Mouse (Mus musculus) intestine, embryonic 15.5 days (tissue): ENCODE results near the gene Lrrfip1. TPM values are rescaled to one million over a fixed set of nuclear protein-coding genes. Genes with fewer than 3 reads are reported as not detected.

ENCODE experiments used
- ATAC-seq: fragments of 200-750 bp; cut with Nextera tagmentation; 2 replicates; pipeline ENCODE4 v1.8.0; 2017; ENCODE audit warnings: moderate TSS enrichment, moderate library complexity
- H3K27ac ChIP-seq: fragments of 300-500 bp; sonication (generic); 2 replicates; pipeline ENCODE4 v1.5.1; 2015; ENCODE audit warnings: mild to moderate bottlenecking, inconsistent platforms
- H3K27me3 ChIP-seq: fragments of 300-500 bp; sonication (generic); replicated peaks from 2 replicates; pipeline ENCODE4 v1.6.1; 2015; ENCODE audit warnings: inconsistent platforms
- H3K36me3 ChIP-seq: fragments of 300-500 bp; sonication (generic); 2 replicates; pipeline ENCODE4 v1.6.1; 2015; ENCODE audit warnings: inconsistent platforms
- H3K4me1 ChIP-seq: fragments of 300-500 bp; sonication (generic); replicated peaks from 2 replicates; pipeline ENCODE4 v1.6.1; 2015; ENCODE audit warnings: inconsistent platforms
- H3K4me2 ChIP-seq: fragments of 300-500 bp; sonication (generic); replicated peaks from 2 replicates; pipeline ENCODE4 v1.6.1; 2015; ENCODE audit warnings: mild to moderate bottlenecking, inconsistent platforms
- H3K4me3 ChIP-seq: fragments of 300-500 bp; sonication (generic); replicated peaks from 2 replicates; pipeline ENCODE4 v1.5.1; 2015; ENCODE audit warnings: inconsistent platforms
- H3K9ac ChIP-seq: fragments of 300-500 bp; sonication (generic); 2 replicates; pipeline ENCODE4 v1.6.1; 2015; ENCODE audit warnings: inconsistent platforms
- H3K9me3 ChIP-seq: fragments of 300-500 bp; sonication (generic); 2 replicates; pipeline ENCODE4 v1.6.1; 2016; ENCODE audit warnings: inconsistent platforms
- WGBS: fragments of 180-500 bp; shearing (Covaris S2); methylation state at CpG from one replicate; pipeline ENCODE4 v1.1.7; 2015; 5-methylcytosine and 5-hydroxymethylcytosine counted together
- polyA plus RNA-seq: library from polyadenylated mRNA; unstranded; fragments of >200 nt; fragmentation: Nextera tagmentation; extraction: Ambion mirVana; gene quantifications from 2 replicates; pipeline ENCODE4 v1.2.1, GENCODE M21; 2015

The Lrrfip1 gene
- polyA plus RNA-seq, 1 experiment from 2014 or later: 63.5 TPM

DNA sequence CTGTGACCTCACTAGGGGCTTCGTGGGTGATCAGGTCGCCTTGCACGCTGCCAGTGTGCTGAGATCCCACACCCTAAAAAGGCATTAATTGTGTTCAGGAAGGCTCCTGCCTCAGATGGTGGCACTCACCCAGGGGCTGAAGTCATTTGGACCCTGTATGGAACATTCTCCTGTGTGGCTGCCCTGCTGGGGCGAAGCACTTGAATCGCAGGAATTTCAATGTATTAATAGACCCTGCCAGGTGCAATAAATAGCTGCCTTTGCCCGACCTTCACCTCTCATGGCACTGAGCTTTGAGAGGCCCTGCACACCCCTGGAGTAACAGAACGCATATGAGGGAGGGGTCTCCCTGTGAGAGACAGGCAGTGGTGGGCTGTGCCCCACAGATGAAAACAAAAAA, 17.0 kb downstream of the Lrrfip1 start:
- H3K27me3 ChIP-seq: no peaks in the 10 kb centered on the region
- H3K27ac ChIP-seq: no peak overlapping the region
- 0 out of 2 replicates have a peak, but pooled peaks have one; percentile 28 for ATAC-seq
- H3K4me3 ChIP-seq: no peak overlapping the region
- 65% methylated on average over 7 of the region's 7 CpGs for WGBS
- H3K36me3 ChIP-seq: no peaks in the 10 kb centered on the region
- H3K9ac ChIP-seq: no peak overlapping the region
- peaks cover 26% of the 10 kb centered on the region for H3K4me1 ChIP-seq
- no peak overlapping the region for H3K4me2 ChIP-seq
- H3K9me3 ChIP-seq: no peaks in the 10 kb centered on the region

GRCm38 (mm10) chr1:91017111-91017758, 18.7 kb downstream of the Lrrfip1 start:
- no peaks in the 10 kb centered on the region for H3K9me3 ChIP-seq
- H3K4me2 ChIP-seq: peak overlapping the region; percentile 44
- no peak overlapping the region for H3K9ac ChIP-seq
- WGBS: 17% methylated on average over 20 of the region's 20 CpGs
- no peaks in the 10 kb centered on the region; the same call in 1 of the 2 replicates for H3K36me3 ChIP-seq
- H3K27me3 ChIP-seq: no peaks in the 10 kb centered on the region
- H3K4me3 ChIP-seq: 0 out of 2 replicates have a peak overlapping the region, but pooled peaks have one; percentile 1
- H3K4me1 ChIP-seq: peaks cover 24% of the 10 kb centered on the region
- H3K27ac ChIP-seq: peak overlapping the region; percentile 36; the same call in 1 of the 2 replicates
- peak; percentile 69; the same call in 1 of the 2 replicates for ATAC-seq

- H3K9ac ChIP-seq: no peak overlapping the region
- no peak overlapping the region for H3K27ac ChIP-seq
- WGBS: 65% methylated on average over 2 of the region's 2 CpGs
- no peak overlapping the region for H3K4me2 ChIP-seq
- no peaks in the 10 kb centered on the region for H3K27me3 ChIP-seq
- peaks cover 25% of the 10 kb centered on the region for H3K4me1 ChIP-seq
- ATAC-seq: no peak
- H3K9me3 ChIP-seq: no peaks in the 10 kb centered on the region
- H3K36me3 ChIP-seq: no peaks in the 10 kb centered on the region; the same call in 1 of the 2 replicates
- no peak overlapping the region for H3K4me3 ChIP-seq
Observed at GRCm38 (mm10) chr1:91019346-91019745, 20.8 kb downstream of the Lrrfip1 start.

GRCm38 (mm10) chr1:91021304-91021703, 22.8 kb downstream of the Lrrfip1 start:
- no peak for ATAC-seq
- Histone ChIP-seq H3K27me3 (no peaks in the 10 kb centered on the region), H3K9ac (no peak overlapping the region), H3K9me3 (no peaks in the 10 kb centered on the region), H3K4me1 (peaks cover 24% of the 10 kb centered on the region), H3K4me3 (no peak overlapping the region), H3K4me2 (no peak overlapping the region), H3K36me3 (no peaks in the 10 kb centered on the region; the same call in 1 of the 2 replicates), H3K27ac (no peak overlapping the region)
- WGBS: 60% methylated on average over 3 of the region's 3 CpGs

GRCm38 (mm10) chr1:91022157-91022895, 23.8 kb downstream of the Lrrfip1 start:
- 0 out of 2 replicates have a peak, but pooled peaks have one; percentile 4 for ATAC-seq
- Histone ChIP-seq H3K27me3 (no peaks in the 10 kb centered on the region), H3K36me3 (no peaks in the 10 kb centered on the region; the same call in 1 of the 2 replicates), H3K9ac (no peak overlapping the region), H3K4me1 (peaks cover 18% of the 10 kb centered on the region), H3K27ac (no peak overlapping the region), H3K4me3 (no peak overlapping the region), H3K4me2 (no peak overlapping the region), H3K9me3 (no peaks in the 10 kb centered on the region)
- 65% methylated on average over 11 of the region's 11 CpGs for WGBS

GRCm38 (mm10) chr1:91023230-91023629, 24.7 kb downstream of the Lrrfip1 start:
- H3K9me3 ChIP-seq: no peaks in the 10 kb centered on the region
- H3K9ac ChIP-seq: no peak overlapping the region
- peaks cover 14% of the 10 kb centered on the region for H3K4me1 ChIP-seq
- no peak overlapping the region for H3K4me2 ChIP-seq
- H3K27me3 ChIP-seq: no peaks in the 10 kb centered on the region
- H3K36me3 ChIP-seq: no peaks in the 10 kb centered on the region; the same call in 1 of the 2 replicates
- peak overlapping the region; percentile 46; the same call in 1 of the 2 replicates for H3K27ac ChIP-seq
- 77% methylated on average over 5 of the region's 5 CpGs for WGBS
- H3K4me3 ChIP-seq: no peak overlapping the region
- ATAC-seq: peak; percentile 27; the same call in 1 of the 2 replicates

- WGBS: 41% methylated on average over 9 of the region's 9 CpGs
- H3K4me2 ChIP-seq: no peak overlapping the region
- no peaks in the 10 kb centered on the region; the same call in 1 of the 2 replicates for H3K36me3 ChIP-seq
- H3K4me3 ChIP-seq: no peak overlapping the region
- peaks cover 14% of the 10 kb centered on the region for H3K4me1 ChIP-seq
- no peaks in the 10 kb centered on the region for H3K9me3 ChIP-seq
- H3K27ac ChIP-seq: peak overlapping the region; percentile 46
- H3K27me3 ChIP-seq: no peaks in the 10 kb centered on the region
- ATAC-seq: peak; percentile 92
- H3K9ac ChIP-seq: no peak overlapping the region
Observed at GRCm38 (mm10) chr1:91023960-91024359, 25.4 kb downstream of the Lrrfip1 start.

GRCm38 (mm10) chr1:91024464-91024863, 25.9 kb downstream of the Lrrfip1 start:
- no peaks in the 10 kb centered on the region for H3K9me3 ChIP-seq
- H3K4me2 ChIP-seq: no peak overlapping the region
- H3K4me1 ChIP-seq: peaks cover 14% of the 10 kb centered on the region
- H3K36me3 ChIP-seq: no peaks in the 10 kb centered on the region; the same call in 1 of the 2 replicates
- H3K27me3 ChIP-seq: no peaks in the 10 kb centered on the region
- WGBS: 69% methylated on average over 3 of the region's 3 CpGs
- no peak overlapping the region for H3K4me3 ChIP-seq
- peak overlapping the region; percentile 46 for H3K27ac ChIP-seq
- no peak overlapping the region for H3K9ac ChIP-seq
- peak; percentile 32 for ATAC-seq

DNA sequence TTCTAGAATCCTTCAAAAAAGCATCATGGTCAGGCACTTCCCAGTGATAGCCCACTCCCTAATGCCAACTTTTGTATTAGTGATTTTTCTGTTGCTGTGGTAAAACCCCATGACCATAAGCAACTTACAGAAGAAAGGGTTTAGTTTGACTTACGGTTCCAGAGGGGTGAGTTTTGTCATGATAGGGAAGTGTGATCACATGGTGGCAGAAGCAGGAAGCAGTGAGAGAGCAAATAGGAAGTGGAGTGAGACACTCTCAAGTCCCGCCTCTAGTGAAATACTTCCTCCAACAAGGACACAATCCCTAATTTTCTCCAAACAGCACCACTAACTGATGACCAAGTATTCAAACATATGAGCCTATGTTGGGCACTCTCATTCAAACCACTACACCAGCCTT, 28.4 kb downstream of the Lrrfip1 start:
- H3K9me3 ChIP-seq: no peaks in the 10 kb centered on the region
- no peak overlapping the region for H3K27ac ChIP-seq
- no peak overlapping the region for H3K4me2 ChIP-seq
- peaks cover 19% of the 10 kb centered on the region for H3K4me1 ChIP-seq
- H3K36me3 ChIP-seq: no peaks in the 10 kb centered on the region
- 92% methylated on average over 2 of the region's 2 CpGs for WGBS
- ATAC-seq: no peak
- no peak overlapping the region for H3K4me3 ChIP-seq
- no peaks in the 10 kb centered on the region for H3K27me3 ChIP-seq
- no peak overlapping the region for H3K9ac ChIP-seq

DNA sequence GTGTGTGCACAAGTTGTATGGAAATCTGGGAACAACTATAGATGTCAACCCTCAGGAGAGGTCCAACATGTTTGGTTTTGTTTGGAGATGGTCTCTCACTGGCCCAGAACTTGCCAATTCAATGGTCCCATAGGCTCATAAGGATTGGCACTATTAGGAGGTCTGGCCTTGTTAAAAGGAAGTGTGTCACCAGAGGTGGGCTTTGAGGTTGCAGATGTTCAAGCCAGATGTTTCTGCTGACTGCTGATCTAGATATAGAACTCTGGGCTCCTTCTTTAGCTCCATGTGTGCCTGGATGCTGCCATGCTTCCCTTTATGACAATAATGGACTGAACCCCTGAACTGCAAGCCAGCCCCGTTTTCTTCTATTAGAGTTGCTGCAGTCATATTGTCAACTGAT, 31.8 kb downstream of the Lrrfip1 start:
- no peaks in the 10 kb centered on the region for H3K36me3 ChIP-seq
- no peak overlapping the region for H3K4me3 ChIP-seq
- 94% methylated on average over 1 of the region's 1 CpGs for WGBS
- no peak for ATAC-seq
- no peaks in the 10 kb centered on the region for H3K9me3 ChIP-seq
- H3K4me1 ChIP-seq: peaks cover 14% of the 10 kb centered on the region
- no peak overlapping the region for H3K4me2 ChIP-seq
- no peak overlapping the region for H3K9ac ChIP-seq
- H3K27me3 ChIP-seq: no peaks in the 10 kb centered on the region
- no peak overlapping the region for H3K27ac ChIP-seq

DNA sequence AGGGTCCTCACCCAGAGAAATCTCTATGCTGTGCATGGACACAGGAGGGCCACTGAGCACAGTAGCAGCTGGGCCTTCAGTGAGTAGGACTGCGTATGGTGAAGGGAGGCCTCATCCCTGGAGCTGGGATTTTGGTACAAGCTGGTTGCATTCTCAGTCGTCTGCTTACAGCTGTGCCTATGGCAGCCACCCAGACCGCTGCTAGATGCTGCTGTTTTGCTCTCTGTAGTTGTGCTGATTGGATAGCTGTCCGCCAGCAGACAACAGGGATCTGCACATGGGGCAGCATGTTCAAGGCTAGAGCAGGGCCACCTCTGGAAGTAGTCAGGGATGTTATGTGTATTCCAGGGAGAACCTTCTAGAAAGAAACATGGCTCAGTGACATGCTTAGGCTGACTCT, 33.0 kb downstream of the Lrrfip1 start:
- peak; percentile 48; the same call in 1 of the 2 replicates for ATAC-seq
- Histone ChIP-seq H3K4me3 (no peak overlapping the region), H3K9ac (no peak overlapping the region)

DNA sequence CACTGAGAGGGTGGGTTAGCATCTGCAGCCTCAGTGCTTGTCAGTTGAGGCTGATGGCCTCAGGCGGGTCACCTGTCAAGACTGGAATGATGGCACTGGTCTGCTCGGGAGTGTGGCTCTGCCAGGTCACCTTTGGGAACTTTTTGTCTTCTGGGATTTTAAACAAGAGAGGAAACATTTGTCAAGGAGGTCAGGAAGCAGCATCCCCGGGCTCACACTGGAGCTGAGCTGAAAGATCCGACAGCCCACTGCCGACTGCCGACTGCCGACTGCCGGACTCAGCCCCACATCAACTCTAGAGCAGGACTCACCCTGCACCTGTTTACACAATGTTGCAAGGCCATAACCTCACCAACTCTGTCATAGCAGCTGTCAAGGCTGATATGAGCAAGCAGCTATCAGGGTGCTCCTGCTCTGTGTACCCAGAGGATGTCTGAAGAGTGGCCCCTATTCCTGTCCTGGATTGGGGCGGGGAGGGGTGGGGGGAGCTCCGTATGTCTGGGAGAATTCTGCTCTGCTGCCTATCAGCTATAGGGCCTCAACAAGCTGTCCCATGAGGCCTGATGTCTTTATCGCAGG, 33.9 kb downstream of the Lrrfip1 start:
- no peaks in the 10 kb centered on the region for H3K9me3 ChIP-seq
- 22% methylated on average over 11 of the region's 11 CpGs for WGBS
- ATAC-seq: peak; percentile 87
- peaks cover 19% of the 10 kb centered on the region for H3K4me1 ChIP-seq
- no peaks in the 10 kb centered on the region for H3K27me3 ChIP-seq
- no peak overlapping the region for H3K4me3 ChIP-seq
- no peak overlapping the region; the same call in 1 of the 2 replicates for H3K4me2 ChIP-seq
- no peaks in the 10 kb centered on the region for H3K36me3 ChIP-seq
- no peak overlapping the region for H3K9ac ChIP-seq
- no peak overlapping the region for H3K27ac ChIP-seq

More for the DNA sequence above, 33.0 kb downstream of the Lrrfip1 start:
- Histone ChIP-seq H3K4me1 (peaks cover 14% of the 10 kb centered on the region), H3K27ac (no peak overlapping the region), H3K27me3 (no peaks in the 10 kb centered on the region), H3K4me2 (no peak overlapping the region), H3K36me3 (no peaks in the 10 kb centered on the region), H3K9me3 (no peaks in the 10 kb centered on the region)
- 62% methylated on average over 4 of the region's 4 CpGs for WGBS
